Mouse (Mus musculus): ENCODE results near the gene Ccdc84.

DNA sequence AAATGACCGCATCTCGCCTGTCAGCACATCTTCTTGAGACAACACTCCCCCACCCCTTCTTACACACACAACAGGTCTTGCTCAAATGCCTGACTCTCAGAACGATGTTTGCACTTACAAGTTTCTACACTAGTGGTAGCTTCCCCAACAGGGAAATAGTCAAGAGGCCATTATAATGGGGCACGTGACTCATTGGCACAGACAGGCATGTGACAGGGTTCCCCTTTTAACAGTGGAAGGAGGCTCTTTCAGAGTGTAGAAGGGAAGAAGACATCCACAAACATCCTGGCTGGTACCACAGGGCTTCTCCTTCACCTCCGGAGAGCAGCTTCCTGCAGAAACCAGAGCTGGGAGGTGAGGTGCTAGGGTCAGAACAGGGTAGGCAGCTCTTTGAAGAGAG lies 43.6 kb upstream of the Ccdc84 start:
- TF ChIP-seq CTCF (IDR thresholded peaks at IDR 0.05; ENCODE audit: borderline replicate concordance, control insufficient read depth, extremely low read depth, insufficient read depth, low read length, poor library complexity) (no peak), POLR2A (IDR thresholded peaks at IDR 0.05; ENCODE audit: control insufficient read depth, extremely low read depth, insufficient read depth, low read length, poor library complexity) (no peak)
